Mouse (Mus musculus) neural tube, embryonic 14.5 days (tissue): ENCODE measurements around the gene Kiss1. TPM values are rescaled to one million over a fixed set of nuclear protein-coding genes. Genes with fewer than 3 reads are reported as not detected.

Experiments used
- ATAC-seq: fragments of 200-750 bp; cut with Nextera tagmentation; 2 replicates; pipeline ENCODE4 v1.8.0; 2017; ENCODE audit warnings: low read depth, mild to moderate bottlenecking, moderate TSS enrichment, moderate library complexity
- H3K27ac ChIP-seq: fragments of 300-500 bp; sonication (generic); 2 replicates; pipeline ENCODE4 v1.5.1; 2014; ENCODE audit warnings: low read depth, mild to moderate bottlenecking, control low read depth, low read length, moderate library complexity, mixed read lengths
- H3K27me3 ChIP-seq: fragments of 300-500 bp; sonication (generic); 2 replicates; pipeline ENCODE4 v1.6.1; 2014; ENCODE audit warnings: low read length; ENCODE audit not compliant: control insufficient read depth, insufficient read depth
- H3K36me3 ChIP-seq: fragments of 300-500 bp; sonication (generic); 2 replicates; pipeline ENCODE4 v1.6.1; 2014; ENCODE audit warnings: low read length, mixed read lengths; ENCODE audit not compliant: control insufficient read depth, insufficient read depth
- H3K4me1 ChIP-seq: fragments of 300-500 bp; sonication (generic); 2 replicates; pipeline ENCODE4 v1.6.1; 2014; ENCODE audit warnings: low read length; ENCODE audit not compliant: control insufficient read depth, insufficient read depth
- H3K4me2 ChIP-seq: fragments of 300-500 bp; sonication (generic); 2 replicates; pipeline ENCODE4 v1.6.1; 2014; ENCODE audit warnings: mild to moderate bottlenecking, low read depth, low read length, control low read depth
- H3K4me3 ChIP-seq: fragments of 300-500 bp; sonication (generic); 2 replicates; pipeline ENCODE4 v1.5.1; 2014; ENCODE audit warnings: low read depth, low read length, control low read depth, mixed read lengths
- H3K9ac ChIP-seq: fragments of 300-500 bp; sonication (generic); replicated peaks from 2 replicates; pipeline ENCODE4 v1.6.1; 2014; ENCODE audit warnings: low read depth, mild to moderate bottlenecking, control low read depth, low read length, mixed read lengths
- H3K9me3 ChIP-seq: fragments of 300-500 bp; sonication (generic); 2 replicates; pipeline ENCODE4 v1.6.1; 2016; ENCODE audit warnings: low read length; ENCODE audit not compliant: control insufficient read depth
- WGBS: fragments of 180-500 bp; shearing (Covaris S2); extraction: QIAGEN DNeasy Blood & Tissue Kit; methylation state at CpG from one replicate; pipeline ENCODE4 v1.1.7; 2014; 5-methylcytosine and 5-hydroxymethylcytosine counted together
- polyA plus RNA-seq: library from polyadenylated mRNA; unstranded; fragments of >200 nt; fragmentation: Nextera tagmentation; extraction: Ambion mirVana; gene quantifications from 2 replicates; pipeline ENCODE4 v1.2.1, GENCODE M21; 2014

The Kiss1 gene
- polyA plus RNA-seq, 1 experiment from 2014 or later: not detected

DNA sequence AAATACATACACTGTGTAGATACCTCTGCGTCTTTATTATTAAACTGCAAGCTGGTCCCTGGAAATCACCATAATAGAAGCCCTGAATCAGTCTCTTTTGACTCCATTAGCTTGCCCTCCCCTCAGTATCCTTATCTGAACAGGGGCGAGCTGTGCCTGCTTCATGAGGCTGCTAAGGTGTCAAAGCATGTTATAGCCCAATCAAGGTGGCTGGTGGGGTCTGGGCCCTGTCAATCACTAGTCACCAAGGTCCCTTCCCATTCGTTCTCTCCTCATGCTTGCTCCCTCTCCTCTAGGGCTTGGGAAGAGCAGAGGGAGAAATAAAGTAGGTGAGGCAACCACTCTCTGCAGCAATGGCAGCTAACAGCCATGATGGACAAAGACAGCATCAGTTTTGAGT, 25.6 kb downstream of the Kiss1 start:
- WGBS: 77% methylated on average over 3 of the region's 3 CpGs
- no peak for ATAC-seq
- no peak overlapping the region for H3K4me2 ChIP-seq

DNA sequence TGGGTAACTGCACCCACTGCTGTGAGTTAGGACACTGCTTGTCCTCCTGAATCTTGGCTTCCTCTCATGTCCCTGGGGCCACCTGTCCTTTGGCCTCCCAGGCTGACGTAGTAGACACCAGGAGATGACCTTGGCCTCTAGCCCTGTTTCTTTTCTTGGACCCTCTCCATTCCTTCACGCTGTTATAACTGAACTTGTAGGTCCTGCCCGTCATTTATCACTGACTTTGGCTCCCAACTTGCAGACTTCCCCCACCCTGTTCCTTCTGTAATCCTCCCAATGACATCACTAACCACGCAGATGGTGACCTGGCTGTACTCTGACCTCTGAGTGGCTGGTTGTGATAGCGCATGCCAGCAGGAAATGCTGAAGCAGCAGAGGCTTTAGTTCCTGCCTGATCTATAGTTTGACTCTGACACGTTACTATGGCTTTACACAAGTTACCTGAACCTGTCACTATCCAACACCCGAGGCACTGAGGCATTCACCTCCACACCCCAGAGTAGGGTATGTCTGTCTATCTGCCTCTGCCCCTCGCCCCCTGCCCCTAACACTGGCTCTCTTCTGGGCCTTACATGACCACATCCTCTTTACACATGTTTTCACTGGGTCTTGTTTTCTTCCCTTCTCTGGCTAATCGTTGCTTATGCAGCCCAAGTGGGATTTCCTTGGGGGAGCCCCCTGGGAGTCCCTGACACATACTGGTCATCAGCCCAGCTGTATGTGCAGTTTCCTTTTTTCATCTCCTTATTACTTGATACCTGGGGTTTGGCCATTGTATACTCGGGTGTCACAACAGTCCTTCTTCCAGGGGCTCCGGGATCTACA, 26.2 kb downstream of the Kiss1 start:
- H3K27me3 ChIP-seq: no peaks in the 10 kb centered on the region
- ATAC-seq: no peak

More for the DNA sequence above, 25.6 kb downstream of the Kiss1 start:
- Histone ChIP-seq H3K9ac (no peak overlapping the region), H3K9me3 (no peaks in the 10 kb centered on the region), H3K4me3 (no peak overlapping the region), H3K36me3 (no peaks in the 10 kb centered on the region), H3K27ac (no peak overlapping the region), H3K4me1 (0 out of 2 replicates have a peak, but pooled peaks cover 4% of the 10 kb centered on the region), H3K27me3 (no peaks in the 10 kb centered on the region)

DNA sequence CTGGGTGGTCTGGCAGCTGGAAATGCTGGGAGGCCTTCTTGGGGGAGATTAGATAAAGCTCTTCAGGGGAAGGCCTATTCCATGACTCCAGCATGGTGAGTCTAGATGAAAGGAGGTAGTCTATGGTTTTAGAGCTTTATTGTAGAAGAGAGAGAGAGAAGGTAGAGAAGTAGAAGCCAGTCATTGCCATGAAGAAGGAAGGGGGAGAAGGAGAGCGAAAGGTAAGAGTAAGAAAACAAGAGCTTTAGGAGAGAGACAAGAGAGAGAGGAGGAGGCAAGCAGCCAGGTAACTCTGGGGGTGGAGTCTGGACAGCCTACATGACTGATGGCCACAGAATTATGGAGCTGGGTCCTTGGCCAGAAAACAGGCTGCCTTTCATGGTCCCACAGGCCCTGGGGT, 28.5 kb downstream of the Kiss1 start, which contains the start of gene Ren1:
TSS of gene Ren1 (plus strand) at position 301 of the 400 bp plus-strand sequence.
- Histone ChIP-seq H3K4me1 (0 out of 2 replicates have a peak, but pooled peaks cover 4% of the 10 kb centered on the region), H3K4me2 (no peak within 1 kb of the TSS), H3K9me3 (no peaks in the 10 kb centered on the region), H3K36me3 (no peaks in the 10 kb centered on the region), H3K4me3 (no peak within 1 kb of the TSS), H3K27me3 (no peaks in the 10 kb centered on the region), H3K27ac (no peak within 1 kb of the TSS), H3K9ac (no peak within 1 kb of the TSS)
- WGBS: 100% methylated on average over 1 of the region's 1 CpGs
- ATAC-seq: no peak

More for the DNA sequence above, 26.2 kb downstream of the Kiss1 start:
- Histone ChIP-seq H3K4me1 (0 out of 2 replicates have a peak, but pooled peaks cover 4% of the 10 kb centered on the region), H3K27ac (no peak overlapping the region), H3K36me3 (no peaks in the 10 kb centered on the region), H3K9ac (no peak overlapping the region), H3K4me2 (no peak overlapping the region), H3K9me3 (no peaks in the 10 kb centered on the region), H3K4me3 (no peak overlapping the region)
- 78% methylated on average over 11 of the region's 11 CpGs for WGBS

DNA sequence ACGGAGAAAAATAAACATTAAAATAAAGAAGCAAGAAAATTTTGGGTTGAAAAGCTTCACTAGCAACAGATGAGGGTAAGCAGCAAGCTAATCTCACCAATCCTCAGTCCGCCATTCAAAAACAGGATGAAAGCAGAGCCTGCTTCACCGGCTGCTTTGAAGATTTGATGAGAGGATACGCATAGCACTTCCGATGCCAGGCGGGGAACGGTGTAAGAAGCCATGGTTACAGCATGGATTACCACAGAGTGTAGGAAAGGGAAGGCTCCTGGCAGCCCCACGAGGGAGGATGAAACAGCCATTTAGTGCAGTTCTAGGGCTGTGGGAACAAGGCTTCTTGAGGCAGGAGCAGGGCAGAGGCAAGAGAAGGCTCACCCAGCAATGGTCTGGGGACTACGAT, 30.1 kb downstream of the Kiss1 start:
- Histone ChIP-seq H3K36me3 (no peaks in the 10 kb centered on the region), H3K9ac (no peak overlapping the region), H3K4me2 (no peak overlapping the region), H3K9me3 (no peaks in the 10 kb centered on the region), H3K4me3 (no peak overlapping the region), H3K4me1 (0 out of 2 replicates have a peak, but pooled peaks cover 4% of the 10 kb centered on the region), H3K27me3 (no peaks in the 10 kb centered on the region), H3K27ac (no peak overlapping the region)
- WGBS: 58% methylated on average over 9 of the region's 9 CpGs
- ATAC-seq: no peak

DNA sequence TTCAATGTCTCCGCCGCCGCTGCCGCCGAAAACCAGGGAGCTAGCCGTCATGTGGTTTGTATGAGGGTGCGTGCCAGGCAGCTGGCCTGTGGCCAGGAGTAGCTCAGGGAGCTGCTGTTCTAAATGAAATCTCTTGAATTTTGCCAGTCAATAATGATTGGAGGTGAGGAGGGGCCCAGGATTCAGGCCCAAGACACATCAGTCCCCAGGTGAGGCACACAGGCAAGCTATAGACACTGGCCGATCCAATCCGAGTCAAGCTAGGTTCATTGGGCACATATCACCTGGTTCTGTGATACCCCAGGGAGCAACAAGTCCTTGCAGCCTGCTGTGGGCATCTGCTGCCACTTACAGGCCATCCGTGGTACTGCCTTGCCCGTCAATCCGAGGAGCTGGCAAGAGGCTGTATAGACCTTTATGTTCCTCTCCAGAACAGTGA, 31.7 kb downstream of the Kiss1 start:
- H3K4me1 ChIP-seq: 0 out of 2 replicates have a peak, but pooled peaks cover 4% of the 10 kb centered on the region
- no peaks in the 10 kb centered on the region for H3K9me3 ChIP-seq
- WGBS: 42% methylated on average over 12 of the region's 12 CpGs
- H3K9ac ChIP-seq: no peak overlapping the region
- H3K4me2 ChIP-seq: no peak overlapping the region
- no peaks in the 10 kb centered on the region for H3K36me3 ChIP-seq
- peak; percentile 66; the same call in 1 of the 2 replicates for ATAC-seq
- H3K27me3 ChIP-seq: no peaks in the 10 kb centered on the region
- no peak overlapping the region for H3K27ac ChIP-seq
- H3K4me3 ChIP-seq: no peak overlapping the region

DNA sequence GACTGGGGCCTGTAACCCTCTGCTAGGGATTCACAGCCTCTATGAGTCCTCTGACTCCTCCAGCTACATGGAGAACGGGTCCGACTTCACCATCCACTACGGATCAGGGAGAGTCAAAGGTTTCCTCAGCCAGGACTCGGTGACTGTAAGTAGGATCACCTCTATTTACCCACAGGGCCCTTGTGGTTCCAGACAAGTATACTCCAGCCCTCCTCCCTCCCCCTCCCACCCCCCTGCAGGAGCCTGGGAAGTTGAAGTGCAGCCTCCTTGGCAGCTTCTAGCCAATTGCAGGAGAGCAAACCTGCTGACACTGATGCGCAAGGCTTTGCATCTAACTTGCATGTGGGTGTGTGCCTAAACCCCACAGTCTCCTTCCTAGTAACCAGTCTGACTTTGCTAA, 33.8 kb downstream of the Kiss1 start:
- Histone ChIP-seq H3K36me3 (no peaks in the 10 kb centered on the region), H3K27me3 (no peaks in the 10 kb centered on the region), H3K4me1 (0 out of 2 replicates have a peak, but pooled peaks cover 4% of the 10 kb centered on the region), H3K9ac (no peak overlapping the region), H3K9me3 (no peaks in the 10 kb centered on the region), H3K4me2 (no peak overlapping the region), H3K27ac (no peak overlapping the region), H3K4me3 (no peak overlapping the region)
- ATAC-seq: no peak
- 51% methylated on average over 5 of the region's 5 CpGs for WGBS

DNA sequence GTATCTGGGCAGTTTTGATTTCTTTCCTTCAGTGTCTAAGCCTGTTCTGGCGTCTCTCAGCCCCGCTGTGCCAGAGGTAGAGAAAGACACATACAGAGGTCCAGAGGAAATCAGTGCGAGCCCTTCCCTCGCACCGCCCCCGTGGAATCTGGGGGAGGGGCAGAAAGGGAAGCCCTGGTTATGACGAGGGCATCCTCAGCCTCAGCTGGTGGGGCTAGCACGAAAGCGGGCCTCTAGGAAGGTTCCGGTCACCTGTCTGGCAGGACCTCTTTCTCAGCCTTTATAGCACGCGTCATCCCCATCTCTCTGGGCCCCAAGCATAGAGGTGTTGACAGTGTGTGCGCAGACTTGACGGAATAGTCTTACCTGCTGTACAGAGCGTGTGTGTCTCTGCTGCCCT, 34.2 kb downstream of the Kiss1 start:
- Histone ChIP-seq H3K36me3 (no peaks in the 10 kb centered on the region), H3K4me1 (no peaks in the 10 kb centered on the region), H3K27ac (no peak overlapping the region), H3K4me2 (no peak overlapping the region), H3K9ac (no peak overlapping the region), H3K27me3 (no peaks in the 10 kb centered on the region), H3K4me3 (no peak overlapping the region), H3K9me3 (no peaks in the 10 kb centered on the region)
- 58% methylated on average over 15 of the region's 15 CpGs for WGBS
- ATAC-seq: no peak

DNA sequence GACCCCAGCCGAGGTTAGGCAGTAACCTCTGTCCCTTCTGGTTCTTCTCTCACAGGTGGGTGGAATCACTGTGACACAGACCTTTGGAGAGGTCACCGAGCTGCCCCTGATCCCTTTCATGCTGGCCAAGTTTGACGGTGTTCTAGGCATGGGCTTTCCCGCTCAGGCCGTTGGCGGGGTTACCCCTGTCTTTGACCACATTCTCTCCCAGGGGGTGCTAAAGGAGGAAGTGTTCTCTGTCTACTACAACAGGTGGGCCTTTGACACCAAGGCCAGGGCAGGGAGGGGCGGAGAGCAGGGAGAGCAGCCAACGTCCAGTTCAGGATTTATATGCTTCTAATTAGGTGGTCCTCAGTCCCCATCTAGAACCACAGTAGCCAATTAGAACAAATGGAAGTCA, 34.7 kb downstream of the Kiss1 start:
- no peaks in the 10 kb centered on the region for H3K27me3 ChIP-seq
- no peak for ATAC-seq
- 63% methylated on average over 8 of the region's 8 CpGs for WGBS
- H3K4me2 ChIP-seq: no peak overlapping the region
- no peaks in the 10 kb centered on the region for H3K4me1 ChIP-seq
- H3K4me3 ChIP-seq: no peak overlapping the region
- no peak overlapping the region for H3K9ac ChIP-seq
- no peaks in the 10 kb centered on the region for H3K9me3 ChIP-seq
- no peak overlapping the region for H3K27ac ChIP-seq
- no peaks in the 10 kb centered on the region for H3K36me3 ChIP-seq

DNA sequence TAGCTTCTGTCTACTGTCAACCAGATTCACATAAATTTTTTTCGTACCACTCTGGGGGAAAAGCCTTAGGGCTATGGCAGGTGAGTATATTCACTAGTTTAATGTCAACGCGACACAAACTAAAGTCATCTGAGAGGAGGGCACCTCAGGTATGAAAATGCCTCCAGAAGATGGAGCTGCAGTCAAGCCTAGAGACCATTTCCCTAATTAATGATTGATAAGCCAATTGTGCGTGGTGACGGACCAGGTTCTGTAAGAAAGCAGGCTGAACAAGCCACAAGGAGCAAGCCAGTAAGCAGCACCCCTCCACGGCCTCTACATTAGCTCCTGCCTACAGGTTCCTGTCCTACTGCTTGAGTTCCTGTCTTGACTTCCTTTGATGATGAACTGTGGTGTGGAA, 39.3 kb downstream of the Kiss1 start:
- no peaks in the 10 kb centered on the region for H3K4me1 ChIP-seq
- no peak for ATAC-seq
- no peaks in the 10 kb centered on the region for H3K36me3 ChIP-seq
- H3K4me2 ChIP-seq: no peak overlapping the region
- no peak overlapping the region for H3K9ac ChIP-seq
- no peak overlapping the region for H3K4me3 ChIP-seq
- 0 out of 2 replicates have a peak, but pooled peaks cover 2% of the 10 kb centered on the region for H3K27me3 ChIP-seq
- no peaks in the 10 kb centered on the region for H3K9me3 ChIP-seq
- 94% methylated on average over 6 of the region's 6 CpGs for WGBS
- no peak overlapping the region for H3K27ac ChIP-seq
